Mouse (Mus musculus): Measurements from ENCODE around the gene Pvr.

Gene Pvr

DNA sequence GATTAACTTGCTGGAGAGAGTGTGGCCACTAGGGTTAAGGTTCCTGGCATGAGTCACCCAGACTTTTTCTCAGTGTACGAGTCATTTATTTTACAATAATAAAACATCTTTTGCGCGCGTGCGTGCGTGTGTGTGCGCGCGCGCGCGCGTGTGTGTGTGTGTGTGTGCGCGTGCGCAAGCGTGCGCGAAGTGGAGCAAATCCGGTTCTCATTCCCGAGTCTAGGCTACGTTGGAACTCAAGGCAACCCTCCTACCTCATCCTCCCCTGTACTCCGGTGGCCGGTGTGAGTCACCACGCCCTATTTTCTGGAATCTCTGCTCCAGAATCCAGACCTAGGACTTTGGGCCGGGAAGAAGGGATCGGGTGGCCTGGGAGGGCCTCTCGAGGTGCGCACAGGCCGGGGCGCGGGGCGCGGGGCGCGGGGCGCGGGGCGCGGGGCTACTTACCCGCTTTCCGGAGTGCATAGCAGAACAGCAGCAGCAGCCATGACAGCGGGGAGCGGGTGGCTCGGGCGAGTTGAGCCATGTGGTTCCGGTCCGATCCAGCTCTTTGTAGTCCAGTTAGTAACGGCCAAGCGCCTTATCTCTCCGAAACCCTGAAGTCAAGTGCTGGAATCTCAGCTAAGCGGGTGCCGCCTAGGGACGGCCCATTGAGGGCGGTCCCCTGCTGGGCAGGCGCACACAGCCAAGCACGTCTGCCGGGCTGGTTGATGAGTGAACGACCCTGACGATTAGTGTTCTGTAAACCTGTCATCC, at the start of gene Pvr:
Gene Pvr (minus strand): TSS at position 655 of the 756 bp plus-strand sequence.
- DNase-seq (ENCODE audit: low read depth, low spot score), result peak; percentile 85

DNA sequence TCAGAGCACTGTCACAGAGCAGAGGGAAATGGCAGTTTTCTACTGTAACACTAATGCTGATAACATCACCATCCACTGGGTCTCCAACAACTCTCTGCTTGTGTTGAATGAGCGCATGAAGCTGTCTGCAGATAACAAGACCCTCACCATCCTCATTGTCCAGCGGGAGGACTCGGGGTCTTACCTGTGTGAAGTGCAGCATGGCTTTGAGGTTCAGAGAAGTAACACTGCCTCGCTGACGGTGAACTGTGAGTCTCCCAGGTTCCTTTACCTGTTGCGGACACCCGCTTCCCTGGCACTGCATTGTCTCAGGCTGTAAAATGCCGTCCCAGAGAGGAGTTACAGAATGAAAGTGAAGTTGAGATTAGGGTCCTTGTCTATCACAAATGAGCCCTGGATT, 49.2 kb upstream of the Pvr start:
- DNase-seq (ENCODE audit: low read depth, low spot score), result no peak

DNA sequence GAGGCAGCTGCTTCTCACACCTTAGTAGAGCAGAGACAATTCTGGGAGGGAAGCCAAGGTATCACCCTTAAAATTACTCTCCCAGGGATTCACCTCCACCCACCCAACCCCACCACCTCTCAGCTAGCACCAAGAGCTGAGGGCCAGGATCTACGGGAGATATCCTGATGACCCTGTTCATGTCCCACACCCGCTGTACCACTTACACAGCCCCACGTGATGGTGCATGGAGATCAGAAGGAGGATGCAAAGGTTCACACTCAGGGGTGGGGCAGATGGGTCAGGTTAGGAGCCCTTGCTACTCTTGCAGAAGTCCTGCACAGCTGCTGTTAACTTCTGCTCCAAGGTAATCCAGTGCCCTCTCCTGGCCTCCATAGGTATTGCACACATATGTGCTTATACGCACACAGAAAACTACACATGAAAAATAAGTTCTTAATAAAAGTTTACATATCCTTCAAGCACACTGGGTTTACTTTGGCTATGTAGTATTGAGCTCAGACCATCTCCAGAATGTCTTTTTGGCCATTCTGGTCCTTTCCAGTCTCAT, 48.7 kb upstream of the Pvr start:
- DNase-seq (ENCODE audit: low read depth, low spot score), result no peak

DNA sequence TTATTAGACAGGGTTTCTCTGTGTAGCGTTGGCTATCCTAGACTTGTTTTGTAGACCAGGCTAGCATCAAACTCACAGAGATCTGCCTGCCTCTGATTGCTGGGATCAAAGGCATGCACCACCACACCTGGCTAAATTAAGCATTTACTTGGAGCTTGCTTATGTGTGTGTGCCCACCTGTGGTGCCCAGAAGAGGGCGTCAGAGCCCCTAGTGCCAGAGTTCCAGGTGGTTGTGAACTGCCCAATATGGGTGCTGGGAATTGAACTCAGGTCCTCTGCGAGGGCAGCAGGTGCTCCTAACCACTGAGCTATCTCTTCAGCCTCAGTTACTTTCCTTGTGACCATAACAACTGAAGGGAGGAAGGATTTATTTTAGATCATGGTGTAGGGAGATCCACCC, 48.1 kb upstream of the Pvr start:
- DNase-seq (ENCODE audit: low read depth, low spot score), result no peak

DNA sequence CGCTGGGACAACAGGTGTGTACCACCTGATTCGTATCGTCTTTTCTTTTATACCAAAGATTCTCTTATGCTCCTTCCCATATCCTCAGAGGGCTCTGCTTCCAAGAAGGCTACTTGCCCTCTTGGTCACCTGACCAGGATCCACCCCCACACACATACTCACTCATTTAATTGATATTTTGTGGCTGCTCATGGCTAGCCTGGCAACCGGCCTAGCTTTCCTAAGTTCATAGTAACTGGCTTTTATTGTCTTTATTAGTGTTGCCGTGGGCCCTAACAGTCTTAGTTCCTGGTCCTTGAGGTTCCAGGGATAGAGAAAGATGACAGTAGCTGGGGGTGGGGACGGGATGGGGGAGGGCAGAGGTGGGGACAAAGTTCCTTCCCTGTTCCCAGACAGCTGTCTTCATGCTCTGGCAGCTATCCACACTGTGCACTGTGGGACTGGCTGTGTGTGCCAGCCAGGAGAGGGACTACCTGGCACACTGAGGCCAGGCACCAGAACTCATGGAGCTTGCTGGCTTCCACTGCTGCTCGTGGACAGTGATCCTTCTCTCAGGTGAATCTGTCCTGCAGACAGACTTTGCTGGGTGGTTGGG, 44.1 kb upstream of the Pvr start, which contains the start of gene Ceacam20:
Gene Ceacam20 (plus strand): TSS at position 428 of the 595 bp plus-strand sequence.
- DNase-seq (ENCODE audit: low read depth, low spot score), result no peak

DNA sequence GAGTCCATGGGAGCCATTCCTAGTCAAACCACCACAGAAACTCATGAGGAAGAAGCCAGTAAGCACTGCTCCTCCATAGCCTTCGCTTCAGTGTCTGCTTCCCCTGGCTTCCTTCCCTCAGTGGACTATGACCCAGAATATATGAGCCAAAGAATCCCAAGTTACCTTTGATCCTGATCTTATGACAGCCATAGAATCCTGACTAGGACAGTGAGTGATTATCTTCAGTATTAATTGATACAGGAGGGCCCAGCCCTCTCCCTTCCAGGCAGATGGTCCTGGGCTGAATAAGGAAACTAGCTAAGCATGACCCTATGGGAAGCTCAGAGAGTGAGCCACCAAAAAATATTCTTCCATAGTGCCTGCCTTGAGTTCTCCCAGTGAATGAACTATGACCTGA, 41.5 kb upstream of the Pvr start:
- no peak for DNase-seq (ENCODE audit: low read depth, low spot score)

DNA sequence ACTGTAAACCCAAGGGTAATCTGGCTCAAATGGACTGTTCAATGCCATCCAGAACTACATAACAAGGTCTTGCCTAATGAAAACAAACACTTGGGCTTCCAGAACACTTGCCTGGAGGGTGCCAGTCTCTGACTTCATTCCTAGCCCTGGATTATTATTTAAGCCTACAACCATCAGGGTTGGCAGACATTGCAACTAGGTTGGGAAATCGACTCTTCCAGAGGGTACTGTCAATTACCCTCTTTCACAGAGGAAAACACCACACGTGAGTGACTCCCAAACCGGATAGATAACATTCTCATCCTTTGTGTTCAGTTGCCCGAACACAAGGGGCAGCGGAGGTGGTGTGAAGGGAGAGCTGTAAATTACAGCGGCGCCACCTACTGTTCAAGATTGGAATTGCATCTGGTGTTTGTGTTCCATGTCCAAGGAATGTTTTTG, 35.4 kb upstream of the Pvr start:
- DNase-seq (ENCODE audit: low read depth, low spot score), result peak; percentile 92

DNA sequence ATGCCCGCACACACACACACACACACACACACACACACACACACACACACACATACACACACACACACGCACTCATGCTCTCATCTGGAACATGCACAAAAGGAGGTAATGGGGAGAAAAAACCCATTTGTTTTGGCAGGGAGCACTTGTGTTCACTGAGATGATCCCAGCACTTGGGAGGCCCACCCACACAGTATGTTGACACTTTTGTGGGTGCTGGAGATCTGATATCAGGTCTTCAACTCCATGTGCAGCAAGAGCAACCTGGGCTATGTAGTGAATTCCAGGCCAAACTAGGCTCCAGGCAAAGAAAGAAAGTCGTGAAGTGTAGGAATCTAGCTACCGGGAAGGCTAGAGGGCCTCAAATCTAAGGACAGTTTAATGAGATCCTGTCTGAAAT, 34.9 kb upstream of the Pvr start:
- no peak for DNase-seq (ENCODE audit: low read depth, low spot score)

DNA sequence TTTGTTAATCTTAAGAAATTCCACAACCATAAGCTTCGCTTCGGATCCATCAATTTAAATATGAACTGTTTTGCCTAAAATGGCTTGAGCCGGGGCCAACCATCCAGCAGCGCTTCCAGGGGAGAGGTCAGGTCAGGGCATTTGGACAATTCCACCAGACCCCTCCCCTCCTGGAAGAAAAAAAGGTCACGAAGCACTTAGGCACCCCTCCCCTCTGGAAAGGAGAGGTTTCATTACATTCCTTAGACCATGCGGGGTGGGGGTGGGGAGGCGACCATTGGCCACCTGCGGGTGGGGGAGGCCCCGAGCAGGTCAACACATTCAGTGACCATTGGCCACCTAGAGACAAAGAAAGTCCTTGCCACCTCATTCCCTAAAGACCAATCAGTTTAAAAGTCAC, 32.1 kb upstream of the Pvr start:
- no peak for DNase-seq (ENCODE audit: low read depth, low spot score)

DNA sequence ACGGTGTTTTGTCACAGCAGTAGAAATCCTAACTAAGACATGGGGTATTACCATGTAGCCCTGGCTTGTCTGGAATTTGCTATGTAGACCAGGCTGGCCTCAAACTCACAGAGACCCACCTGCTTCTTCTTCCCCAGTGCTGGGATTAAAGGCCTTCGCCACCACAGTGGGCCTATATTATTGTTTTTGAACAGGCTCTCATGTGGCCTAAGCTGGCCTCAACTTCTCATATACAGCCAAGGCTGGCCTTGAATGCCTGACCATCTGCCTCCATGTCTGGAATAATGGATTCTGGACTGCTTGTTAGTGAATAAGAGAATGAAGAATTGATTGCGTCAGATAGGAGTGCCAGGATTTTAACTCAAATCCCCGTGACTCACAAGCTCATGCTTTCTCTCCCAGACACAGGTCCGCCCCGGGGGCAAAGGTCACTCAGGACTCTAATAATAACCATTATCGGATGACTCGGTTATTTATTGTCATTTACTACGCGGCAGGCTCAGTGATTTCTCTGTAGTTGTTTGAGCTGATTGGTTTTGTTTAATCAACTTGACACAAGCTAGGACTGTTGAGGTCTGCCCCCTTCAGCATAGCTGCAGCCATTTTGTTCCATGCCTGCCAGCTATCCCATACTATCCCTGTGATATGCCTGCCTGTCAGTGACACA, 31.5 kb upstream of the Pvr start:
- no peak for DNase-seq (ENCODE audit: low read depth, low spot score)

DNA sequence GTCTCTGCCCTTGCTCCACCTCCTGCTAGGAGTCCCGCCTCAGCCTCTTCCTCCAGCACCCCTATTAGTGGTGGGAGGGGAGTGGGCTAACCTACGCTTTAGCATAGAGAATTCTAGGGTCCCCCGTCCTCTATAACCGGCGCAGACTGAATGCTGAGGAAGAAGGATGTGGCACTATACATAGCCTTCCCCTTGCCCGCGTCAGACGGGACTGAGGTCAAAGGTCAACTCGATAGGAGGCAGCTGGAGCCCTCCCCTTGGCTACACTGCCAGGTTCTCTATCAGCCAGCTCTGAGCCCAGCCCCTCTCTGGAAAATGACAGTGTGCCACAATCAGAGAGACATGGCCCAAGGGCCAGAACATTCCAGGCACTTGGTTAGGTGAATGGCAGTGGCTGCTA, 29.6 kb upstream of the Pvr start, which contains the start of gene Igsf23:
Gene Igsf23 (minus strand): TSS at position 168 of the 400 bp plus-strand sequence.
- peak; percentile 62 for DNase-seq (ENCODE audit: low read depth, low spot score)

DNA sequence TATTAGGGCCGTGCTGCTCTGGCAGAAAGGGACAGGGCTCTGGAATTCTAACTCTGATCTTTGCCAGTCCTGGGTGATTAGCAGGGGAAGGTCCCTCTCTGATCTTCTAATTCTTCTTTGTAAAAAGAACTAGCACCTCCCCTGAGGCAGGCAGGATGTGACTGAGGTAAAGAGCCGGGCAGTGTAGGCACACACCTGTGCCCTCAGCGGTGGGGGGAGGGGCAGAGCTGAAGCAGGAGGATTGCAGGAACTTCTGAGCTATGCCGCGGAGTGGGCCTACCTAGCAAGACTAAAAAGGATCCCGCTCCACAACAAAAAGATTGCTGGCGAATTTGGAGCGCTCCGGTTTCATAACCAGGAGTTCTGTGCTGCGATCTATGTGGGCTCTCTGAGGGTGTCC, 29.0 kb upstream of the Pvr start:
- DNase-seq (ENCODE audit: low read depth, low spot score), result peak; percentile 84

DNA sequence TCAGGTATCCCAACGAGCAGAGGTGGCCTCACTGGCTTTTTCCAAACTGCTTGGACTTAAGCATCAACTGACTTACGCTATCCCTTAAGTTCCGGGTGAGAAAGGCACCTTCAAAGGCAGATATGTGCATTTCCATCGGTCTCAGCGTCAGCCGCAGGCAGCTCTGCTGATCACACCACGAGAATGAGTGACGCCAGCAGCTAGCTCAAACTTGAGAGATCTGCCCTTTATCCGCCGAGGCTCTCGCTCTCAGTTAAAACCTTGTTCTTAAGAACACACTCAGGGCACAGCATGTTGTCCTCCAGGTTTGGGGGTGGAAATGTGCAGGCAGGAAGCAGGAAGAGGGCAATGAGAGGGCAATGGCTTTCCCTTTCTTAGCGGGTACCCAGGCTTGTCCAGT, 28.0 kb upstream of the Pvr start:
- DNase-seq (ENCODE audit: low read depth, low spot score), result peak; percentile 82

DNA sequence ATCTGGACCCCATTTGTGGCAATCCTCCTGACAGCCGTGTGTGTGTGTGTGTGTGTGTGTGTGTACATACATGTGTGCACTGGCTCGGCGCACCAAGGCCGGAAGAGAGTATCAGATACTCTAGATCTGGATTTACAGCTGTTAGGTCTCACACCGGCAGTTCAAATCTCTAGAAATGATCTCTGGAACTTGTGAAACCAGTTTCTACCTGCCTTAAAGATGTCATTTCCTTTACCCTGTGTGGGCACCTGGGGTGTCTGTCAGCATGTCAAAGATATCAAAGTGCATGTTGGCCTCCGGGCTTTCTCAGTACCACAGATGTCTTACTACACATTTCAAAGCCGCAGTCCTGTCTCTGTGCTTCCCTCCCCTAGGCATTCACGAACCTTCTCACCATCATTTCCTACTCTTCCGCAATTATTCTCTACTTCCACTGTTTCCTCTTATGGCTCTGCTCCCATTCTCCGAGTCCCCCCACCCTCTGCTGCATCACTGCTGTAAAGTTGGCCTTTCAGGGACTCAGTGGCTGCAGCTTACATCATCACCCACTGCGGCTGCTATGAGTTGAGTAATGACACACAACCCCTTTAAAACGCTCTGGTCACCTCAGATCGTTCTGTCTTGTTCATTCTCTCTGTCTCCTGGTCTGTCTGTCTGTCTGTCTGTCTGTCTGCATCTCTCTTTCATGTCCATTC, 25.0 kb upstream of the Pvr start:
- peak; percentile 86 for DNase-seq (ENCODE audit: low read depth, low spot score)

DNA sequence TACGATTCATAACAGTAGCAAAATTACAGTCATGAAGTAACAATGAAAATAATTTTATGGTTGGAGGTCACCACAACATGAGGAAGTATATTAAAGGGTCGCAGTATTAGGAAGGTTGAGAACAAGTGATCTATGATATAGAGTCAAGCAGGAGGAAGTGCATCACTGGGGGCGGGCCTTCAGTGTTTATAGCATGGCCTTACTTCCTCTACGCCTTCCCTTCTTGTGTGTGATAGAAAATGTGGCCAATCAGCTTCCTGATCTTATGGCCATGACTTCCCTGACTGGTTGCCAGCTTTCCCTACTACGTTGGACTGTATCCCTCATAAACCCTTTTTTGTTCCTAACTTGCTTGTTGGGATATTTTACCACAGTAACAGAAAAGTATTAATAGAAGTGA, 24.2 kb upstream of the Pvr start:
- DNase-seq (ENCODE audit: low read depth, low spot score), result peak; percentile 73

DNA sequence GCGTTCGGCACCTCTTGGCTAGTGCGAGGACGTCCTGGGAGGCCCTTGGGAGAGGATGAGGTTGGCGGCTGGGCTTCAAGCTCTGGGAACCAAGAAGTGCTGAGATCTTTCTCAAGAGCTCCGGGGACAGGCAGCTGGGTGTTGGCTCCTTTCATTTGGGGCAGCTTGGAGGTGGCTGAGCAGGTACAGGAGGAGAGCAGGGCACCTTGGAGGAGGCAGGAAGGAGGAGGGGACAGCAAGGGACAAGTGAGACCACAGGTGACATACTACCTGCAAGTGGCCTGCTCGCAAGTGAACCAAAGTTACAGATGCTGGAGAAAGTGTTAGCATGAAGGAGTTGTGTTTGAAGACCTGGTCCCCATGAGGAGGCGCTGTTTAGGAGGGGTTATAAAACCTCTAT, 23.7 kb upstream of the Pvr start:
- no peak for DNase-seq (ENCODE audit: low read depth, low spot score)

DNA sequence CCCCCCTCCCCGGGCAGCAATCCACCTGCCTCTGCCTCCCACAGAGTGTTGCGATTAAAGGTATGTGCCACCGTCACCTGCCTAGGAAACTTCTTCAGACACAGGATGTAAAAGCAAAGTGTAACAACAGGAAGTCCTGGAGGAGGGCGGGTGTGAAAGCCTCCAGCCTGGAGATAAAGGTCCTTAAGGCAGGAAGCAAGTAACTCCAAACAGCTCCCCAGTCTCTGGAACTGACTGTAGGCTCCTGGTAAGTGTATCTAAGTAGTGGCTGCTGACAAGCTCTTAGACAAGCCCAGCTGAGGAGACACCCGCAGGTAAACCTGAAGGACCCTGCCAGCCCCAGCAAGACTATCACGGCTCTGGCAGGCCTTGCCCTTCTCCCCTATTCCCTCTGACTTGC, 19.3 kb upstream of the Pvr start:
- peak; percentile 82 for DNase-seq (ENCODE audit: low read depth, low spot score)

DNA sequence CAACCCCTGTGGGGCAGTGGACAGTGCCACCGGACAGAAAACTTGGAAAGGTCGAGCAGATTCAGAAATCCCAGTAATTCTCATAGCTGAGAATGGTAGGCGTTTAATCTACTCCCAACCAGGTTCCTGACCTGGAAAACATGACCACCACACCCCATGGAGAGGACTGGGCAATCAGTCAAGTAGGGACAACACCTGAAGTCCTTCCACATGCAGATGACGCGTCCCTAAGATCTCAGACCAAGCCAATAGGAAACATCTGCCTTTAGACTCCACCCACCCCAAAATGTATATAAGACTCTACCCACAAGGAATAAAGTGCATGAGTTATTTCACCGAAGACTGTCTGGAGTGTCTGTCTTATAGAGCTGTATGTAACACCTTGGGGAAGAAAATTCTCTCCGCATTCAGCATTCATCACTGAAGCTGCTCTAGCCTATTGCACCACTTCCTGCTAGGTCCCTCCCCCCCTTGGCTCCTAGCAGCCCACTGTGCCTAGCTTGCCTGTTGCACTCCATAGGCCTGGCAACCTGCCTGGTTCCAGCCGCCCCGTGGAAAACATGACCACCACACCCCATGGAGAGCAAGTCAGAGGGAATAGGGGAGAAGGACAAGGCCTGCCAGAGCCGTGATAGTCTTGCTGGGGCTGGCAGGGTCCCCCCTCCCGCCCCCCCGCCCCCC, 18.7 kb upstream of the Pvr start:
- DNase-seq (ENCODE audit: low read depth, low spot score), result peak; percentile 78

DNA sequence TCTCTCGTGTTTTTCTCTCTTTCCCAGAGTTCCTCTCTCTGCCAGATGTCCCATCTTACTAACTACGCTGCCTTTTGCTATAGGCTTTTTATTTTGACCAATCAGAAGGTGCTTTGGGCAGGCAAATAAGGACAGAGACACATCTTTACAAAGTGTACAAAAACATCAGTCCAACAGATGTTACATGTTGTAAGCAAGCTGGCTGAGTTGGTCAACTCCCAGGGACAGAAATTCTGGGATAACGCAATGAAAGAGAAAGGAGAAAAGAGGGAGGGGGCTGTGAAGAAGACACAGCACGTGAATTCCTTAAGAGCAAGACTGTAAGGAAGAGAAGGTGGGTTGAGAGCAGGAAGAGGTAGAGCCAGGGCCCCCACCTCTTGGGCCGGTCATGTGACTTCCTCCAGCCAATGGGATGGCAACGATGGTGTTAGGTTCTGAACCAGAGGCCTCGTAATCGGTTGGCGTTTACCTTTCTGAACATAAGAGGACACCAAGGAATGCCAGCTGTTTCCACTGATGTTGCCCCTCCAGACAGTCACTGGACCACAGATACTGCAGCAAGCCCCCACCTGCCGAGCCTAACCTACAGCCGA, 16.4 kb upstream of the Pvr start:
- DNase-seq (ENCODE audit: low read depth, low spot score), result peak; percentile 51

DNA sequence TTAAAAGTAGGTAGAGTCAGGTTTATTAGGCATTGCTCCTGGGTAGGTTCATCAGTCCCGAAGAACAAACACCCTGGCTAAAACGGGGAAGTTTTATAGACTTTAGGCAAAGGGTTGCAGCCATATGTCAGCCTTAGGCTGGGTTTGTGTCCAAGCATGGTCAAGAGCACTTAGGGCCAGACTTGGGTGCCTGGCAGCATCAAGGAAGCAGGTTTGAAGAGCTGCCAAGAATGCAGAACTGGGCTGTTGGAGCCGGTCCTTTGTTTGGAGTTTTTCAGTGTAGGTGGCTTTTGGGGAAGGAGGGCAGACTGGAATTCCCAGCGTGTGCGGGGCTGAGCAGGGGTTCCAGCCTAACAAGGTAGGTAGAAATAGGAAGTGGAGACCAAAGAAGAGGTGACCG, 15.0 kb upstream of the Pvr start:
- DNase-seq (ENCODE audit: low read depth, low spot score), result no peak
